Mouse (Mus musculus) WW6 (cell line): Measurements from ENCODE around the gene Lrrk2.

Source experiments
- DNase-seq: peaks from one replicate; pipeline ENCODE4 v3.0.0-alpha.2; 2013; ENCODE audit warnings: low read depth, low spot score

Lrrk2 gene

DNA sequence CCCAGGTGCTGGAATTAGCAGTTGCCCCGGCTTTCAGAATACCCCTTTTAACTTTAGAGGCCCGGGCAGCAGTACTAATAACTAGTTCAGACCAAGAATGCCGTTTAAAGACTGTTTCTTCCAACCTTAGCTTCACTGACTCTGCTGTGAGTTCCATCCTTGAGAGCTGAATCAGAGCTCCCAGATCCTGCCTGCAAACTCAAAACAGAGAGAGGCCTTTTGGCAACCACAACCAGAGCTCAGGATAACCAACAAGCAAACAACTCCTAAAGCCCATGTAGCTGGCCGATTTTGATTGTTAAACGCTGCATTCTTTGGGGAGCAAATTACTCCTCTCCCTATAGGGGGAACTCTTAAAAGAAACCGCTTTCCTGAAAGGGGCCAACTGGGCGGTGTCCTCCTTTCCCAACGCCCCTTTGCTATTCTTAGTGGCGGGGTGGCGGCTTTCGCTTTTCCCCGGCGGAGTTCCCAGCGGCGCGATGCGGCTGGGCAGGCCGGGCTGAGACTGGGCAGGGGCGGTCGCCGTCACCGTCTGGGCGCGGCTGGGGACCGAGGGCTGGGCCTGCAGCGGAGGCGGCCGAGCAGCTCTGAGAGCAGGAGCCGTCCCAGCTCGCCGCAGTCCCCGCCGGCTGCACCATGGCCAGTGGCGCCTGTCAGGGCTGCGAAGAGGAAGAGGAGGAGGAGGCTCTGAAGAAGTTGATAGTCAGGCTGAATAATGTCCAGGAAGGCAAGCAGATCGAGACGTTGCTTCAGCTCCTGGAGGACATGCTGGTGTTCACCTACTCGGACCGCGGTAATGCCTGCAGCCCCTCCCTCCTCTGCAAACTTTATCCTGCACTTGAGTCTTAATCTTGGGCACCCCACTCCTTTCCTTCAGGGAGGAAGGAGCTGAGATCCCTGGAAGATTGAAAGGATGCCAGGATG lies at the start of gene Lrrk2:
Gene Lrrk2, plus strand, starts transcription at position 531 of the 924 bp plus-strand sequence.
- DNase-seq: no peak

DNA sequence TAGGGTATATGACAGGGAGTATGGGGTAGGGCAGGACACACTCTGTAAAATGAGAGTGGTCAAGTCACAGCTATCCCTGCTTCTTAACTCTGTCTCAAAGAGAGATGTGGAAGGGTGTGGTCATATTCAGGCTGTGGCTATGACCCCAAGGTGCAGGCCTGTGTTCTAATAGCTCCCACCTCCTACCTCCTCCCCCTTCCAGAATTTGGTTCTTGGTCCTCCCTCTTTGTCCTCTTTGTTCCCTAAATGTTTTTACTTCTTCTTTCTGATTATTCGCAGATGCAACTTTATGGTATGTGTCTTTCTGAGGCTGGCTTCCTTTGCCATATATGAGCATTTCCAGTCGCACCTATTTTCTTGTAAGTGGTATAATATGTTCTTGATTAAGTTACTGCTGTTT lies 48.5 kb upstream of the Lrrk2 start:
- DNase-seq: no peak

GRCm38 (mm10) chr15:91629137-91629536 lies 43.8 kb upstream of the Lrrk2 start:
- no peak for DNase-seq

DNA sequence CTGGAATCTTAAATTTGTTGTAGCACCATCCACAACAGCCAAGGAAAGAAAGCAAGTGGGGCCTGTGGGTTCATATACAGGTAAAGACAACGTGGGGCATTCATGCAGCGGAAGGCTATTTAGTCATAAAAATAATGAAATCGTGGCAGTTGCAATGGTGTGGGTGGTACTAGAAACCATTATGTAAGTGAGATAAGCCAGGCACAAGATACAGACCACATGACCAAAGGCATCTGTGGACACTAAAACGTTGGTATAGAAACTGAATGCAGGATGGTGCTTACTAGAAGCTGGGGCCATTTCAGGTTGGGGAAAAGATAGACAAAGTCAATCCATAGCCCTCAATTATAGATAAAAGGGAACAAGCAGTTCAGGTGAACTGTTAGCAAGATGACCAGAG lies 40.5 kb upstream of the Lrrk2 start:
- no peak for DNase-seq

DNA sequence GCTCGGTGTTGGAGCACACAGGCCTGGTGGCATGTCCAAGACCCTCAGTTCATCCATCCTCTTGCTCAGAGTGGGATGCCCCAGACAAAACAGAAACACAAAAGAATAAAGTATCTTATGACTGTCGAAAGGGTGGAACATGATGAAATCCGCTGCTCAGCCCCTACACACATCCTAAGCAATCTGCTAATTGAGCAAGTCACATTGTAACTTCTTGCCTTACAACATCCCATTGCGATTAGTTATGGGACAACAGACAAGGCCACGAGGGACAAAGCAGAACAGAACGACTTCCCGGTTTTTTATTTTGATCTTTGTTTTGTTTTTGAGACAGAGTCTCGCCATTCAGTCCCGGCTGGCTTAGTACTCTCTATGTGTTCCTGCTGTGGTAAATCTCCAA lies 39.9 kb upstream of the Lrrk2 start:
- DNase-seq: no peak

DNA sequence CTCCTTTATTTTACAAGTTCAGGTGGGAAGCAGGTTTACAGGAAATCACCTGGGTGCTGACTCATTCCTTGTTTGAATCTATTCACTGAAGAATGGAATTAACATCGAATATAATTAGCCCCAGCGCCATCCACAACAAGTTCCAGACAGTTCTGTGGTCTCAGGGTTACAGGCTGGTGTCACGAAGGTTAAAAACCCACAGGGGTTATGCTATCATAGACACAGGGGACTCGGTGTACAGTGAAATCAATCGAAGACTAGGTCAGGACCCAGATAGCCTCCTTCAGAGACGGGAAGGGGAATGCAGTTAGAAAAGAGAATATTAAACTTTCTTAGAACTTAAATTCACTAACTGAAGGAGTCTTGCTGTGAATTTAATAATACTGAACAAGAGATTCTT lies 39.2 kb upstream of the Lrrk2 start:
- DNase-seq: no peak

DNA sequence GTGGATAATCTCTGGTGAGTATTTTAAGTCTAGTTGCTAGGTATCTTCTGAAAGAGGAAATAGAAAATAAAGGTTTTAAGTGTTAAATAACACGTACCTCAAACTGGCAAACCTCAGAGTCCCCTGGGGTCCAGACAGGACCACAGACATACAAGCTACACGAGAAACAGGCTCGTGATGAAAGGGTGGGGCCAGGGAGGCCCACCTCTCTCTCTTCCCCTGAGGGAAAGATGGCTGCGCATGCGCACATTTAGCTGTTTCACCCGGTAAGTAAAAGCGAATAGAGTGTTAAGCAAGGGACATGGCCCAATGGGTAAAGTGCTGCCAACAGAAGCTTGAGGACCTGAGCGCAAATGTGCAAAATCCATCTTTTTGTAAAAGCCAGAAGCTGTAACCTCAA lies 38.7 kb upstream of the Lrrk2 start:
- no peak for DNase-seq

GRCm38 (mm10) chr15:91641631-91642030 lies 31.3 kb upstream of the Lrrk2 start:
- DNase-seq: no peak

DNA sequence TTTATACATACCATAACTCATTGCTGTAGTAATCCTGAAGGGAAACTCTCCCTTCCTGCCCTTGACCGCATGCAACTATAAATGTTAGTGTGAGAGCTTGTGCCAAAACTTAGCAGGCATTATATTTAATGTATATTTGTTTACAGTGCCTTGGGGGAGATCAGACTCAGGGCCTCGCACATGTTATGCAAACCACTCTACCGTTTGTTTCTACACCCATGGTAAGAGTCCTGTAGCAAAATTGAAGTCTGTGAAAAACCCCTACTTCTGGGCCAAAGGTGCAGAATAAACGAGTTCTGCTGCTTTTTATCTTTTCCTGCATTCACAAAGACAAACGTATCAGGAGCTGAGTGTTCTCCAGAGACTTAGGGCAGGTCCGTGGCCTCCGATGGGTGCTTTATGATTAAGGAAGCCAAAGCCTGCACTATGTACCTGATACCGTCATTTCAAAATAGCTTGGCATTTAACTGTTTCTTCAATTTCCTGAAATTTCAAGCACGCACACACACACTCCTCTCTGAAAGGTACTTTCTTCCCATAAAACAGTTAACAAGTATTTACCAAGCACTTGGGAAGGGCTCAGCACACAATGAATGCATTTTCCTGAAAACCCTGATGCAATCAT lies 30.2 kb upstream of the Lrrk2 start:
- no peak for DNase-seq

- no peak for DNase-seq
Observed at GRCm38 (mm10) chr15:91643632-91644348, 29.2 kb upstream of the Lrrk2 start.

- no peak for DNase-seq
Observed at GRCm38 (mm10) chr15:91650270-91650669, 22.7 kb upstream of the Lrrk2 start.

- DNase-seq: no peak
Observed at GRCm38 (mm10) chr15:91651493-91651892, 21.5 kb upstream of the Lrrk2 start.

GRCm38 (mm10) chr15:91658227-91658626 lies 14.7 kb upstream of the Lrrk2 start:
- no peak for DNase-seq

- DNase-seq: no peak
Observed at GRCm38 (mm10) chr15:91660277-91661078, 12.5 kb upstream of the Lrrk2 start.

GRCm38 (mm10) chr15:91661079-91661369 lies 12.0 kb upstream of the Lrrk2 start:
- DNase-seq: no peak

DNA sequence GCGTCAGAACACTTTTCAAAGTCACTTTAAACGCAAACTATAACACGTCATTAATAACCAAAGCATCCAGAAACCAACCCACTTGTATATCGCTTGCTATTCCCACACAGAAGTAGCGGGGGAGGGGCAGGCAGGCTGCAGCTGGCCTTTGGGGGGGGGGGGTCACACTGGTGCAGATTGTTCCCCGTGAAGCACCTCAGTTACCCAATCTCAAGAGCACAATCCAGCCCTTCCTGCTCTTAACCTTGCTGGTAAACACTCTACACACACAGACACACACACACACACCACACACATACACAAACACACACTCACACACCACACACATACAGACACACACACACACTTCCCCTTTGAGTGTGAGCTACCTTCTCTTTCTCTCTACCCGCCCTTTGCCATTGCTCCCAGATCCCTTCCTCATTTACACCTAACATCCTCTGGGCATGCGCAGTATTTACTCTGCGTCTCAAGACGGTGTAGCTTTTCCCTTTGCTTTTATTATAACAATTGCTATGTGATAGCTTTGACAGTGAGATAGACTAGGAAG lies 8.3 kb upstream of the Lrrk2 start:
- DNase-seq: no peak

DNA sequence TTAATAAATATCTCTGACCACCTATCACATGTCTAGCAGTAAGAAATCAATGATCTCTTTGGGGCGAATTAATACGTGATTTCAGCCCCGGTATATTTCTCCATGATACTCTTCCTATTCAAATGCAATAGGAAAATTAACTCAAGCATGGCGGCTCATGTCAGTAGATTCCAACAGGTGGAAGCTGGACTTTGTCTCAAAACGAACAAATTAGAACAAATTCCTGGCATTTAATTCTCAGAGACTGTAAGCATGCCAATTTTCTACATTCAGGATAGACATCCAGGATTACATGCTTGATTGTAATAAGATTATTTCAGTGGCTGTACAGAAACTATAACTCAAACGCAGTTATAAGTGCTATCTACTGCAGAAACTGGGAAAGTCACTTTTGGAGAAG lies 7.4 kb upstream of the Lrrk2 start:
- DNase-seq: no peak

DNA sequence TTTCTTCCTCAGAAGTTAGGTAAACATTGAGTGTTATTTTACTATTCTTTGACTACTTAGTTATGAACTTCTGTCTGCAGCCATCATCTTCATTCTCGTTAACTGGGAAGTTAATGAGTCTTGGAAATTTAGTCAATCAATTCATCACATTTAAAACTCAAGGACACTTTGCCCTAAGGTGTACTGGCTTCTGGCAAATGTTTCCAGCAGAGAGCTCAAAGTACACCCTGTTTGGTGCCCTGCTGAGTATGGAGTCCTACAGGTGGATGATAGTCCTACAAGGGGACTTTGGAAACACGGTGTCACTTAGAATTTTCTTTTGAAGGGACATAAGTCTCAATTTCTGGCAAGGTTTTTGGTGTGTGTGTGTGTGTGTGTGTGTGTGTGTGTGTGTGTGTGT lies 1.8 kb upstream of the Lrrk2 start:
- no peak for DNase-seq

DNA sequence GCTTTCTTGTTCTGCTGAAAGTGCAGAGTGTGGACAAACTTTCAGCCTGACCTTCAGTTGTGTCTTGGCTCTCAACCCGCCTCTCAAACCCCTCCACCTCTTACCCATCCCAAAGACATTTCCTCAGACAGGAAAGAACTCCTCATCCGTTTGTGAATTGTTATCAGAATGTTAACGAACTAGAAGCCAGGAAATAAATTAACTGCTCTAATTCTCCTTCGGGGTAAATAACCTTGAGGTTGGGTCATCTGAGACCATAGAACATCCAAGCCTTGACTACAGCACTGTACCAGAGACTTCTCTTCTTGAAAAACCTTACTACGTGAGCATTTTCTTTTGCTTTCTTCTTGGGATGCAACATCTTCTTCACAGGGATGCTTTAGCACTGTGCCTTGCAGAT lies 988 bp upstream of the Lrrk2 start:
- DNase-seq: no peak

GRCm38 (mm10) chr15:91673569-91673905 lies 562 bp downstream of the Lrrk2 start:
- no peak for DNase-seq

DNA sequence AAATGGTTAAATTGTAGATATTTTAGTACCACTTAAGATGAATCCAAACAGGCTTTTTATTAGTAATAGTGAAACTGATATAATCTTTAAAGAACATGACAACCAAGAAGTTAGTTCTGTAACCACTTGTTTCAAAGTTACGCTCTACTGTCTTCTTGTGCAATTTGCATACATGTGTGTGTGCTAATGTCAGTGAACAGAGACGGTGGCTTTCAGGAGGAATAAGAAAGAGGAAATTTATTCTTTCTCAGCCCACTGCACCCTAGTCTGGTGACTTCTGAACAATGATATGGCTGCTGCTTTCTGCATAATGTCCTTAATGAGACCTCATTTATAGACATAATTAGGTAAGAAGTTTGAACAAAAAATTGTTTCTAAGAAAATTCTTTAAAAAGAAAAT lies 7.1 kb downstream of the Lrrk2 start:
- no peak for DNase-seq
